Mouse (Mus musculus): ENCODE measurements around the gene Alpl.
A peak's percentile ranks its signal among the peaks of the same experiment; 100 is the strongest.

The Alpl gene

GRCm38 (mm10) chr4:137737760-137738159, 58.4 kb downstream of the Alpl start:
- DNase-seq (ENCODE audit: low spot score) = no peak

- no peak for DNase-seq (ENCODE audit: low spot score)
Measured at GRCm38 (mm10) chr4:137736220-137736701, 59.9 kb downstream of the Alpl start.

GRCm38 (mm10) chr4:137733459-137733858, 62.7 kb downstream of the Alpl start:
- DNase-seq (ENCODE audit: low spot score) = no peak

GRCm38 (mm10) chr4:137732962-137733361, 63.2 kb downstream of the Alpl start:
- no peak for DNase-seq (ENCODE audit: low spot score)

GRCm38 (mm10) chr4:137732361-137732760, 63.8 kb downstream of the Alpl start:
- DNase-seq (ENCODE audit: low spot score) = no peak

GRCm38 (mm10) chr4:137731891-137732290, 64.3 kb downstream of the Alpl start:
- DNase-seq (ENCODE audit: low spot score) = no peak

GRCm38 (mm10) chr4:137730757-137731156, 65.4 kb downstream of the Alpl start:
- DNase-seq (ENCODE audit: low spot score) = no peak

- DNase-seq (ENCODE audit: low spot score) = peak; percentile 92
Measured at GRCm38 (mm10) chr4:137730134-137730533, 66.0 kb downstream of the Alpl start.

- no peak for DNase-seq (ENCODE audit: low spot score)
Measured at GRCm38 (mm10) chr4:137729155-137729855, 66.9 kb downstream of the Alpl start.

GRCm38 (mm10) chr4:137728399-137729154, 67.6 kb downstream of the Alpl start:
- DNase-seq (ENCODE audit: low spot score) = no peak

GRCm38 (mm10) chr4:137727506-137728187, 68.5 kb downstream of the Alpl start:
- no peak for DNase-seq (ENCODE audit: low spot score)

GRCm38 (mm10) chr4:137726739-137727505, 69.3 kb downstream of the Alpl start:
- DNase-seq (ENCODE audit: low spot score) = no peak

GRCm38 (mm10) chr4:137725541-137726145, 70.5 kb downstream of the Alpl start:
- DNase-seq (ENCODE audit: low spot score) = no peak

GRCm38 (mm10) chr4:137724766-137725165, 71.4 kb downstream of the Alpl start:
- DNase-seq (ENCODE audit: low spot score) = peak; percentile 40

GRCm38 (mm10) chr4:137724212-137724611, 72.0 kb downstream of the Alpl start:
- no peak for DNase-seq (ENCODE audit: low spot score)

GRCm38 (mm10) chr4:137723527-137723926, 72.7 kb downstream of the Alpl start:
- DNase-seq (ENCODE audit: low spot score) = no peak

GRCm38 (mm10) chr4:137722692-137723427, 73.3 kb downstream of the Alpl start:
- DNase-seq (ENCODE audit: low spot score) = peak; percentile 73

- DNase-seq (ENCODE audit: low spot score) = no peak
Measured at GRCm38 (mm10) chr4:137722230-137722629, 74.0 kb downstream of the Alpl start.

GRCm38 (mm10) chr4:137721563-137721962, 74.6 kb downstream of the Alpl start:
- no peak for DNase-seq (ENCODE audit: low spot score)

GRCm38 (mm10) chr4:137719378-137720077, 76.7 kb downstream of the Alpl start:
- no peak for DNase-seq (ENCODE audit: low spot score)

Measured in ovary, postnatal 14 days (tissue).